12 mouse cellular contexts compared by ENCODE assay signal in genomic region chr12:15895215-15895614, GRCm38 (mm10).
DNase-seq lines count a peak whose midpoint lies in the region; ATAC-seq and TF ChIP-seq lines count a peak whose summit lies in the region.
"Had no signal": no experiment of that assay in that cellular context is flagged by ENCODE, and none has a peak within 500 bp of the region (broad histone marks: within the 10 kb centered on the region; RNA-seq: fewer than 3 reads in every experiment).

No protein-coding gene starts in this region.

- peak; percentile 48 for TF ChIP-seq CTCF in layer of hippocampus, adult 2 months (conservative IDR thresholded peaks at IDR 0.05)

- ATAC-seq in megakaryocyte progenitor cell, adult 5-6 weeks (replicated peaks; ENCODE audit: poor library complexity) = peak; percentile 70

- H3K27ac ChIP-seq in layer of hippocampus, adult 2 months = no peak overlapping the region
- H3K27ac ChIP-seq: hindbrain, embryonic 12.5 days; neural tube, embryonic 13.5 days had no signal

- no peak overlapping the region for H3K4me3 ChIP-seq in layer of hippocampus, adult 2 months
- H3K4me3 ChIP-seq: hindbrain, embryonic 12.5 days; neural tube, embryonic 13.5 days had no signal

- DNase-seq in layer of hippocampus, adult 2 months (ENCODE audit: low spot score in 2 of 2) = no peak
- no peak for DNase-seq in layer of hippocampus, adult 9-10 months (ENCODE audit: low spot score)
- DNase-seq in ES-CJ7 (ENCODE audit: low read depth, low spot score) (peak; percentile 16), ZHBTc4 (ENCODE audit: low read depth, low spot score) (peak; percentile 26)
- DNase-seq in neural tube, embryonic 10.5 days (ENCODE audit: extremely low spot score, low spot score) = no peak
- no peak for DNase-seq in B cell, adult 2 months
- DNase-seq: heart, adult 18-20 months; liver; lung, adult 2 months had no signal

Comparison
In these comparisons a context has a peak if more than half of its experiments do, and no peak if none do; other contexts are left out.
1. DNase-seq: peak in ES-CJ7 (single experiment) and ZHBTc4 (single experiment); none in layer of hippocampus, adult 2 months (0 of 2), layer of hippocampus, adult 9-10 months (single experiment), neural tube, embryonic 10.5 days (single experiment) and B cell, adult 2 months (0 of 2).